Mouse (Mus musculus) c-Kit-positive CD71-negative TER-119-negative erythroid progenitor cells, embryonic 14.5 days (primary cell): Measurements from ENCODE around the gene Slc37a3.
"Not testable (repeated sequence)": the region's sequence is repeated elsewhere in the genome, so short reads cannot be mapped to it uniquely, and the experiment has no call there.

Source experiments
- DNase-seq: peaks from one replicate; pipeline ENCODE4 v3.0.0-alpha.2; 2013; ENCODE audit warnings: low read depth

Gene Slc37a3

GRCm38 (mm10) chr6:39377311-39377827 is at the start of gene Slc37a3:
Slc37a3 (minus strand) TSS chr6:39377675.
- DNase-seq: peak; percentile 59

- no peak for DNase-seq
Measured at GRCm38 (mm10) chr6:39426725-39427124, 49.2 kb upstream of the Slc37a3 start.

GRCm38 (mm10) chr6:39425181-39425580 is 47.7 kb upstream of the Slc37a3 start:
- no peak for DNase-seq

- DNase-seq: no peak
Measured at GRCm38 (mm10) chr6:39423686-39424085, 46.2 kb upstream of the Slc37a3 start.

DNA sequence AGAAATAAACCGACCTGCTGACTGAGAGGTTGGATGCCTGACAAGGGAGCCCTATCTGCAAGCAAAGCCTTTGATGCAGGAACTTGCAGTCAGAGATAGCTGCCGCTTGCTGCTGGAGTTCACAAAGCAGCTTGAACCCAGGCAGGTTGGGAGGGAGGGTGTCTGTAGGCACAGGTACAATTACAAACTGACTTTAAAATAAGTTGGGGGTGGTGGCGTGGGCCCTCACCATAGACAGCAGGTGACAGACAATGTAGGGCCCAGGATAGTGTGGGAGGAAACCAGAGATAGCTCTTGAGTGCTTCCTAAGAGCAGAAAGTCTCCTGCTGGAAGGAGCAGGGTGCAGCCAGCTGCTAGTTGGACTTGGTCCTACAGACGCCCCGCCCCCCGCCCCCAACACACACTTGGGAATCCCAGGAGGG is 45.7 kb upstream of the Slc37a3 start:
- DNase-seq: no peak

DNA sequence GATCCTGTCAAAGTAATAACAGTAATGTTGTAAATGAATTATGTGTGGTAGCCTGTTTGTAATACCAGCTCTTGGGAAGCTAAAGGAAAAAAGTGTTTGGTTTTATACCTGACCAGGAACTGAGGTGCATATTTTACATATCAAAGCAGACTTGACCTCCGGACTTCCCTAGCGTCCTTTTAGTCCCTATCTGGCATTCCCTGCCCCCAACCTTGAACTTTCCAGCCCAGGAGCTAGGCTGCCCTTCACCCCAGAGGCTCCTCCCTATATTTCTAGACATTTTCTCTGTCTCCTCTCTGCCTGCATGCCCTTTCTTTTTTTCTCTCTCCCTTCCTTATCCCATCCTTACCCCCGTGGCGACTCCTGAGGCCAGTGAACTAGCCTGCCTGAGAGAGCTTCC is 43.4 kb upstream of the Slc37a3 start:
- no peak for DNase-seq

- peak; percentile 56 for DNase-seq
Measured at GRCm38 (mm10) chr6:39419851-39420721, 42.6 kb upstream of the Slc37a3 start, which contains the start of gene Mkrn1. Mkrn1 (minus strand) TSS chr6:39420462.

DNA sequence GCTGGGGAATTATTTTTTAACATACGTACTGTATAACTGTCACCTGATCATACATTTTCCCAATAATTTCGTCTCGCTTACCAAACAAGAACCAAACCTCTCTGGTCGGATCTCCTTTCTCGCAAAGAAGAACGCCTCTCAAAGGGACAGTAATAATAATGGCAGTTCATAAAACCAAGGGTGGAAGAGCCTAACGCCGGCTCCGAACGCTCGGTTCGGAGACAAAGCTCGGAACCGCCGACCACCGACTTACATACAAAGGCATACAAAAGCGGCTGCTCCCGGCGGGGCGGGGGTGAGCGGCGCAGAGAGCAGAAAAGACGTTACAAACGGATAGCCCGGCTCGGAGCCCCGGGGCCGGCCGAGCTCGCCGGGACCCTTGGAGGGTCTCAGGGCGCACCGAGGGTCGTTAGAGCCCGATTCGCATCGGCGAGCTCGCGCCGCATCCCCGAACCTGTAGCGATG is 41.9 kb upstream of the Slc37a3 start:
- DNase-seq: no peak

DNA sequence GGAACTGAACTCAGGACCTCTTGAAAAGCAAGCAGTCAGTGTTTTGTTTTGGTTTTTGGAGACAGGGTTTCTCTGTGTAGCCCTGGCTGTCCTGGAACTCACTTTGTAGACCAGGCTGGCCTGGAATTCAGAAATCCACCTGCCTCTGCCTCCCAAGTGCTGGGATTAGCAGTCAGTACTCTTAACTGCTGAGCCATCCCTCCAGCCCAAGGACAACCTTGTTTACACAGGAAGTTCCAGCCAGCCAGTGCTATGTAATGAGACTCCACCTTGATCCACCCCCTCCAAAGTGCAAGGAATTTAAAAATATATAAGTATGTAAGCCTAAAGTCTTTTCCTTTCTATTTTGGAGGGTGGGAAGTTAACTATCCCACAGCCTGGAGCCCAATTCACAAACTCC is 39.2 kb upstream of the Slc37a3 start:
- not testable (repeated sequence) for DNase-seq

GRCm38 (mm10) chr6:39415762-39416161 is 38.3 kb upstream of the Slc37a3 start:
- peak; percentile 64 for DNase-seq

GRCm38 (mm10) chr6:39414106-39414505 is 36.6 kb upstream of the Slc37a3 start:
- no peak for DNase-seq

DNA sequence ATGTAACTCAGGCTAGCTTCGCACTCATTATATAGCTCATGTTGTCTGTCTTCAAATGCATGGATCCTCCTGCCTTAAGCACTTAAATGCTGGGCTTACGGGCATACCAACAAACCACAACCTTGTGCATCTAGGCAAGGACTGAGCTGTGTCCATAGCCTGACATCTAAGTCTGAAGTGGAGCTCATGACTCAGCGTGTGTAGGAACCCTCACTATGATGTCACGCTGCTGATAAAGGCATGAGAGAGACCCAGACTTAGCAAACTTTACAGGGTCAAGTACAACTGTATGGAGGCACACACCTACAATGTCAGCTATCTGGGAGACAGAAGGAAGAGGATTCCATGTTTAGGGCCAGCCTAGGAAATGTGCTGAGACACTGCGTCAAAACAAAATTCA is 29.0 kb upstream of the Slc37a3 start:
- no peak for DNase-seq

- DNase-seq: no peak
Measured at GRCm38 (mm10) chr6:39403136-39403535, 25.7 kb upstream of the Slc37a3 start.

- DNase-seq: no peak
Measured at GRCm38 (mm10) chr6:39400343-39400742, 22.9 kb upstream of the Slc37a3 start.

DNA sequence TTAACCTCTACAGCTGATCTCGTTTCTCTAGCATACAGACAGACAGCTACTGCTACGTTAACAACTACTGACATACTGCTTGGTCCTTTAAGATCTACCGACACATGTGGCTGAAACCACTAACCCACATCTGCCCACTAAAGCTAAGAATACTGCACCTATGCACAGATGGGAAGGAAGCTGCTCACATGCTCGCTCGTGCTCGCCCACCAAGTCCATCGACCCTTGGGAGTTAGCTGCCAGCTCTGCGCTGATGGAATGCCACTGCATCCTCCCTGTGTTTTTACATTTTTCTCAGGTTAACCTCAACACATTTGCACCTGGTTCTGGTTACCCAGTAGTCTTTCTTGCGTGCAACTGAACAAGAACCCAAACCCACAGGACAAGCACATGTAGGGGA is 20.9 kb upstream of the Slc37a3 start:
- DNase-seq: no peak

DNA sequence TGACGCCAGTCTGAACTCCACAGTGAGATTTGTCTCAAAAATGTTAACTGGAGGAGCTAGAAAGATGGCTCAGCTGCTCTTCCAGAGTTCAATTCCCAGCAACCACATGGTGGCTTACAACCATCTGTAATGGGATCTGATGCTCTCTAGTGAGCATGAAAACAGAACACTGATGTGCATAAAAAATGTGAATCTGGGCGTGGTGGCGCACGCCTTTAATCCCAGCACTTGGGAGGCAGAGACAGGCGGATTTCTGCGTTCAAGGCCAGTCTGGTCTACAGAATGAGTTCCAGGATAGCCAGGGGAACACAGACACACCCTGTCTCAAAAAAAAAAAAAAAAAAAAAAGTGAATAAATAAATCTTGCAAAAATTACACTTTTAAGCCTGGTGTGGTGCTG is 19.6 kb upstream of the Slc37a3 start:
- no peak for DNase-seq

GRCm38 (mm10) chr6:39395916-39396315 is 18.4 kb upstream of the Slc37a3 start:
- no peak for DNase-seq

DNA sequence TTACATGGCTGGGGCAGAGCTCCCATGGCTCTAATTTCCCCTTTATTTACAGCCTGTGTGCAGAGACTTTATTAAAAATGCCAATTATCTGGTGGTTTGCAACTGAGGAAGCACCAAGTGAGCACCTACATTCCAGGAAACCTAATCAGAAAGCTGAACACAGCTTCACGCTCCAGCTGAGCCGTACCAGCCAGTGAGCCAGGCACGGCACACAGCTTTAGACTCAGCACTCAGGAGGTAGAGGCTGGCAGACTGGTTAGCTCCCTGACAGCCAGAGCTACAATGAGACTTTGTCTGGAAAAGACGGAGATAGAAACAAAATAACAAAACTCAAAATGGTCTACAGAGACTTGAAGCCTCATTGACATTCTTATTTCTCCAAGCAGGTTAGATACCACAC is 18.0 kb upstream of the Slc37a3 start:
- DNase-seq: no peak

DNA sequence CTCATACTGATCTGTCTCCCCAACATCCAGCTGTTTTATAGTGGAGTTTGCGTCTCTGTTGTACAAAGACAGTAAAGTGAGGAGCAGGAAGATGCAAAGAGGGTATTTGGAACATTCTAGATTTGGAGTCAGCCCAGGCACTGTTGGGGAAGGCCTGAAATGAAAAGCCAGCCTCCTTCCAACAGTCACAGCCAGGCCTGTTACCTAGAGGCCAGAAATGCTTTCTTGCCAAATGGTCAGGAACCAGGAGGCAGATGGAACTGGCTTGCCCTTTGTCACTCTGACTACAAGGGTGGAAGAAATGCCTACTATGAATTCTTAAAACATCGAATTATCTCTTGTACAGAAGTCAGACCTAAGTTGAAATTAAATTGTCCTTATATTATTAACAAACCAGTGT is 12.5 kb upstream of the Slc37a3 start:
- DNase-seq: no peak

DNA sequence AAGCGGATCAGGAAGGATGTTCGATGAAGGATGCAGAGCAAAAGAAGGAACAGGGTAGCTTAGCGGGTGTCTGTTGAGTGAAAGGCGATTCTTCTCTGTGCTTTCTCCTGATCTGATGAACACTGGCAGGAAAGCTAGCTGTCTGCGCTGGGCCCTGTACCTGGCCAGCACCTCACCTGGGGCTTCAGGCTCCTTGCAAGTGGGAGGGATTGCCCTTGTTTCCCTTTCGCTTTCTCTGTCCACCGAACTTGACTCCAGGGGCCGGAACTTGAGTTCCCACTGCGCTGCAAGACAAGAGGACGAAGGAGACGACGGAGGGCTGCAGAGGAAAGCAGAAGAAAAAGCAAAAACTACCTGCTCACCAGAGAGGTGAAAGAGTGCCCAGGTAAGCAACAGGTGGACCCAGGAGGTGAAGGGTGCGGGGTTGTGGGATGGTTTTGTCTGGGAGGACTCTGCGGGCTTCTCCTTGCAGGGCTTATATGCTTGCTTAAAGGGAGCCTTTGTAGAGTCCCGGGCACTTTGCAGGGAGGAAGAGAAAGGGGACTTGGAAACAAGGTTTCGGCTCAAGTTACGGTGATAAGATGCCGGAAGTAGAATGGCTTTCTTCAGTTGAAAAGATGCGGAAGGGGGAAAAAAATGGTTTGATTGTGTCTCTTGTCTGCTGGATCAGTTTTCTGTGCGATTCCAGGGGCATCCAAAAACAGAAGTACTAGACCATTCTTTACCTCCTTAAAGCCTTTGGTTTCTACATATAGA is 3.8 kb upstream of the Slc37a3 start, which contains the start of gene Rab19:
Gene Rab19, plus strand, starts transcription at position 51 of the 756 bp plus-strand sequence.
- no peak for DNase-seq

GRCm38 (mm10) chr6:39380276-39380675 is 2.8 kb upstream of the Slc37a3 start:
- DNase-seq: no peak

DNA sequence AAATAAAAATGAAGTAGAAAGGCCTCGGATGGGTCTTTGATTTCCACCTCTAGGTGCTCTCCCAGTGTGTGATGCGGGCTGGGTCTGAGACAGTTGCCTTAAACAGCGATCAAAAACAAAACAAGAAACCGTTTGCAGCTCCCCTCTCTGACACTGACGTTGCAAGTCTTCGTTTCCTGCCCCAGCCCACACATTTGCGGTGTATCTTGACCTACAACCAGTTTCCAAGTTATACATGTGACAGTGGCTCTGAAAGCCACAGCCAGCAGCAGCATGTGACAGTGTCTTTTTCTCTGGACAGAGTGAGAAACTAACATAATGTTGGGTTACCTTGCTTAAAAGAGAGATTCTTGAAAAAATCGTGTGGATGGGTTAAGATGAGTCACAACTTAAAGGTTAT is 2.3 kb upstream of the Slc37a3 start:
- DNase-seq: no peak

DNA sequence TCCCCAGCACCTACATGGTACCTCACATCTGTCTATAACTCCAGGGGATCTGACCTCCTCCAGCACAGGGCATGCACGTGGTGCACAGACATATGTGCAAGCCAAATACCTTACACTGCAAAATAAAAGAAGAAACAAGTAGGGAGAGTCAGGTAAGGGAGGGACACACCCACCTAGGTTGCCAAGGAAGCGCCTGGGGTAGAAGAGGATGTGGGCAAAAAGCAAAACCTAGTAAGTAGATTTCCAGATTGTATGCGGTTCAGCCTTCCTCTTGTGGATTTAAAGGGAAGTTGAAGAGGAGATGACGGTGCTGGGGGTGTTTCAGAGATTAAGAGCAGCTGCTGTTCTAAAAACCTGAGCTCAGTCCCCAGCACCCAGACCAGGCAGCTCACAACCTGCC is 1.7 kb upstream of the Slc37a3 start:
- DNase-seq: peak; percentile 58
